Mouse (Mus musculus) kidney, embryonic 15.5 days (tissue): ENCODE data around the gene Eaf1. TPM values are rescaled to one million over a fixed set of nuclear protein-coding genes. Genes with fewer than 3 reads are reported as not detected.

Experiments used
- ATAC-seq: fragments of 200-750 bp; cut with Nextera tagmentation; replicated peaks from 2 replicates; pipeline ENCODE4 v1.8.0; 2017; ENCODE audit warnings: moderate TSS enrichment; ENCODE audit not compliant: low FRiP score
- H3K27ac ChIP-seq: fragments of 300-500 bp; sonication (generic); 2 replicates; pipeline ENCODE4 v1.5.1; 2015; ENCODE audit warnings: mild to moderate bottlenecking, inconsistent platforms
- H3K27me3 ChIP-seq: fragments of 300-500 bp; sonication (generic); 2 replicates; pipeline ENCODE4 v1.6.1; 2015; ENCODE audit warnings: inconsistent platforms
- H3K36me3 ChIP-seq: fragments of 300-500 bp; sonication (generic); 2 replicates; pipeline ENCODE4 v1.6.1; 2015; ENCODE audit warnings: inconsistent platforms
- H3K4me1 ChIP-seq: fragments of 300-500 bp; sonication (generic); 2 replicates; pipeline ENCODE4 v1.6.1; 2015; ENCODE audit warnings: inconsistent platforms
- H3K4me2 ChIP-seq: fragments of 300-500 bp; sonication (generic); 2 replicates; pipeline ENCODE4 v1.6.1; 2015; ENCODE audit warnings: moderate library complexity, mild to moderate bottlenecking, inconsistent platforms
- H3K4me3 ChIP-seq: fragments of 300-500 bp; sonication (generic); replicated peaks from 2 replicates; pipeline ENCODE4 v1.5.1; 2015; ENCODE audit warnings: mild to moderate bottlenecking, inconsistent platforms
- H3K9ac ChIP-seq: fragments of 300-500 bp; sonication (generic); 2 replicates; pipeline ENCODE4 v1.6.1; 2015; ENCODE audit warnings: mild to moderate bottlenecking, inconsistent platforms
- H3K9me3 ChIP-seq: fragments of 300-500 bp; sonication (generic); replicated peaks from 2 replicates; pipeline ENCODE4 v1.6.1; 2016; ENCODE audit warnings: inconsistent platforms
- WGBS: fragments of 180-500 bp; shearing (Covaris S2); methylation state at CpG from one replicate; pipeline ENCODE4 v1.1.7; 2015; ENCODE audit warnings: mixed read lengths; 5-methylcytosine and 5-hydroxymethylcytosine counted together
- polyA plus RNA-seq: library from polyadenylated mRNA; unstranded; fragments of >200 nt; fragmentation: Nextera tagmentation; extraction: Ambion mirVana; gene quantifications from 2 replicates; pipeline ENCODE4 v1.2.1, GENCODE M21; 2015

Gene Eaf1
- polyA plus RNA-seq, 1 experiment from 2014 or later = 25.7 TPM

DNA sequence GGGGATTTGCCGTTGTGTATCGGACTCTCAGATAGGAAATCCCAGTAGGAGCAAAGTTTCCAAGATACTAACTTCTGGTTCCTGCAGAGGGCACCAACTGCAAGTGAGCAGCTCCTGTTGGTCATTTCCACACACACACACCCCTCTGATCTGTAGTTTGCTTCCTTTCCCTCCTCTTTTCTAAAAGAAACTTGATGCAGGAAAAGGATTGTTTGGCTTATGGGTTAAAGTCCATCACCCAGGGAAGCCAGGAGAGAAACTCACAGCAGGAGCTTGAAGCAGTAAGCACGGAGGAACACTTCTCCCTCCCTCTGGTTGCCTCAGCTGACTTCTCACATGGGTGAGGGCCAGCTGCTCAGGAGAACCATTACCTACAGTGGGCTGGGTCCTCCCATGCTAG, 25.0 kb downstream of the Eaf1 start:
- WGBS = 32% methylated on average over 3 of the region's 3 CpGs
- no peak overlapping the region for H3K4me2 ChIP-seq
- peak; percentile 49; the same call in 1 of the 2 replicates for ATAC-seq

DNA sequence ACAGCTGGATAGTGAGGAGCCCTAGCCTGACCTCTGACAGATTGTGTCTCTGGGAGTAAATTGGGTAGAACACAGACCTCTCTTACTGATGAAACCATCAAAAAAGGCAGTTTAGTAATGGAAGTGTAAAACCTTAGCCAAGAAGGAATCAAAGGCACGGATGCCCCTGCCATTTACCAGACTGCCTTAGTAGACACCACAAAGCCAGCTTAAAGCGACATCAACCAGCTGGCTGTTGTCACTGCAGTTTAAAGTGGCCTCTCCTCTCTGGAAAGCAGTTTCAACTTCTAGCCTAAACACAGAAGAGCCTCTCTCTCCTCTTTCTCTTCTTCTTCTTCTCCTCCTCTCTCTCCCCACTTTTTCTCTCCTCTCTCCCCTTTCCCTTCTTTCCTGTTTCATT, 27.1 kb downstream of the Eaf1 start:
- no peak overlapping the region for H3K4me2 ChIP-seq
- H3K4me1 ChIP-seq = peaks cover 2% of the 10 kb centered on the region; the same call in 1 of the 2 replicates
- no peaks in the 10 kb centered on the region for H3K27me3 ChIP-seq
- ATAC-seq = no peak
- no peak overlapping the region for H3K4me3 ChIP-seq
- WGBS = 51% methylated on average over 2 of the region's 2 CpGs
- no peaks in the 10 kb centered on the region for H3K36me3 ChIP-seq
- no peaks in the 10 kb centered on the region for H3K9me3 ChIP-seq
- H3K27ac ChIP-seq = no peak overlapping the region
- no peak overlapping the region for H3K9ac ChIP-seq

More for the DNA sequence above, 25.0 kb downstream of the Eaf1 start:
- Histone ChIP-seq H3K9ac (no peak overlapping the region), H3K4me3 (no peak overlapping the region), H3K36me3 (no peaks in the 10 kb centered on the region), H3K4me1 (peaks cover 2% of the 10 kb centered on the region; the same call in 1 of the 2 replicates), H3K27me3 (no peaks in the 10 kb centered on the region), H3K27ac (no peak overlapping the region), H3K9me3 (no peaks in the 10 kb centered on the region)

DNA sequence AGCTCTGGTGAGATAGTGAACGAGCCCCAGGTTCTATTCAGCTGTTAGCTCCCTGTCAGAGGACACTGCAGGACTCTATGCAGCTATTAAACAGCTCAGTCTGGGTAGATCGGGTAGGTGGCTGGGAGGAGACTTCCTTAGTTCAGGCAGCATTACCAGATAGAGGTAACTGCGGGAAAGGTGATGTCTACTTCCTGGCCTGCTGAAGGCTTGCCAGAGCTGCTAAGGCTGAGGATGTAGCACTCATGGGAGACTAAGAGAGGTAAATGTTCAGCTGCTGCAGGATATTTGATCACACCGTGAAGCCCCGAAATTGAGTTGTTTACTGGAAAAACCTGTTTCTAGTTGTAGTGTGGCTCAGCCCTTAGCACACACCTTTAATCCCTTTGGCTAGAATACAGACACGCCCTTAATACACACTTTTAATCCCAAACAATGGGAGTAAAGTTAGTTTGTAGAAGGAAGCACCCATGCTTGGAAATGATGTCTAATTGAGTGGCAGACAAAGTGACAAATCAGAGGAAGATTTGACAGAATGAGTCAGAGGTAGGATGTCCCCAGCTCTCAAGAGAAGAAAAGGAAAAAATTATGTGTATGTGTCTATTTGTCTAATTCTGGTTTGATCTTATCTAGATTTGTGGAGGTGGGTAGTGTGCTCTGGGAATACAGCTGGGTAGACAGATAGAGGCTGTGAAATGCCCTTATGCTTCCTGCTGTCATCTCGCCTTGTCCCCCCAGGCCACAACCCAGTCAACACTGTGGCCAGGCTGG, 31.0 kb downstream of the Eaf1 start:
- Histone ChIP-seq H3K4me3 (no peak overlapping the region), H3K4me1 (peaks cover 2% of the 10 kb centered on the region; the same call in 1 of the 2 replicates), H3K9ac (no peak overlapping the region), H3K36me3 (no peaks in the 10 kb centered on the region), H3K9me3 (no peaks in the 10 kb centered on the region), H3K27me3 (no peaks in the 10 kb centered on the region), H3K4me2 (no peak overlapping the region), H3K27ac (no peak overlapping the region)
- ATAC-seq = no peak
- 76% methylated on average over 7 of the region's 7 CpGs for WGBS

DNA sequence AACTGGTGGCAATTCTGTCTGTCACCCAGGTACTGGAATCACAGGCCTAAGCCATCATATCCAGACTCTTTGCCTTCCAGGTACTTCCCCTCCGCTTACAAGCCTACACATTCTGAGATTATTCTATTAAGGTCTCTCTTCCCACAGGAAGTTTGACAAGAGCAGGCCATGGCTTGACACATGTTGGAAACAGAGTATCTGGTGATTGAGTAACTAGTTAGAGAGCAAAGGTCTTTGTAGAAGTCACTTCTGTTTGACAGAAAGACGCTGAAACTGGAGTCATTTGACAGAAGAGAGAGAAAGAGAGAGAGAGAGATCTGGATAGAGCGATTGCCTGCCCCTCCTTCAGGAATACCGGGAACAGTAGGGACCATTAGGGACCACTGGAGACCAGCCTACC, 36.6 kb downstream of the Eaf1 start:
- ATAC-seq = no peak
- H3K27ac ChIP-seq = peak overlapping the region; percentile 54; the same call in 1 of the 2 replicates
- no peak overlapping the region for H3K4me2 ChIP-seq

DNA sequence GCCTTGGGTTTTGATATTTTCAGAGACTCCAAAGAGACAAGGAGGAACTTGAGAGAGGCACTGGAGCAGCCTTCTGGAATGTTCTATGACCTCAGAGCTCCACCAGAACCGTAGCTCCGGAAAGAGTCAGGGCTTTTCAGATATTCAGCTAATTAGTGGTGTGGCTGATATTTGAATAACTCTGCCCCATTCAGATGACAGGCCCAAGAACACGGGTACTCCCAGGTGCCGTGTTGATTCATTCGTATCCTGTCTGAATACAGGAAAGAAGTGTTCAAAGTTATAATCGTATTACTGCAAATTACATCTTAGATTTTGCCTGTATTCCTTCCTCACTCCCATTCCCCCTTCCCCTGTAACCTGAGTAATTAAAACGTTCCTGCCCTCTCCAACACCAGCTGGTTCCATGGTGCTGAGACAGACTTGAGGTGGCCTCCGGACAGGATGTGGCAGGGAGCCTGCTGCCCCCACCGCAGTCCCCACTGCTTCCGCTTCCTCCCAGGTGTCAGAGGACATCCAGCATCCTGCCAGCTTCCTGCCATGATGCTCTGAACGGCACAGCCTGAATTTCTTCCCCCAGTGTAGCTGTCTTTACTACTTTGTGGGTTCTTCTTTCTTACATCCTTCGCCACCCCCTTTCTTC, 37.4 kb downstream of the Eaf1 start:
- Histone ChIP-seq H3K27me3 (no peaks in the 10 kb centered on the region), H3K9me3 (no peaks in the 10 kb centered on the region), H3K4me2 (no peak overlapping the region), H3K36me3 (no peaks in the 10 kb centered on the region), H3K4me1 (peaks cover 14% of the 10 kb centered on the region), H3K4me3 (no peak overlapping the region), H3K9ac (no peak overlapping the region), H3K27ac (peak overlapping the region; percentile 54)
- WGBS = 48% methylated on average over 12 of the region's 12 CpGs
- 0 out of 2 replicates have a peak, but pooled peaks have one; percentile 56 for ATAC-seq

More for the DNA sequence above, 36.6 kb downstream of the Eaf1 start:
- H3K4me1 ChIP-seq = peaks cover 14% of the 10 kb centered on the region
- H3K27me3 ChIP-seq = no peaks in the 10 kb centered on the region
- H3K4me3 ChIP-seq = no peak overlapping the region
- H3K9me3 ChIP-seq = no peaks in the 10 kb centered on the region
- H3K9ac ChIP-seq = no peak overlapping the region
- no peaks in the 10 kb centered on the region for H3K36me3 ChIP-seq
- 79% methylated on average over 4 of the region's 4 CpGs for WGBS

DNA sequence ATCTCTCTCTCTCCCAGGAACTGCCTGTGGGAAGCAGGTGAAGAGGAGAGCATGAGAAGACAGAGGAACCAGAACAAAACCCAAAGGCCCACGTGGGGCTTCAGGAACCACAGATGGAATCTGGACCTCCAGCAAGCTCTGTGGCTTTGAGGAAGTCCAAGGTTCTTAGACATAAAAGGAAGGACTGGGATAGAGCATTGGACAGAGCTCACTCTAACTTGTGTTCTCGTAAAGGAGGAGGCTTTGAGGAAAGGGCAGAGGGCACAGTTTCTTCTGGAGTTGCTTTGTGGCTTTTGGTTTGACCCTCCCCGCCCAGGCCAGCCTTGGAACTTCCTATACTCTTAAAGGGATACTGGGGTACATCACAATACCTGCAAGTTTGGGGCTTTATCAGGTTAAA, 38.5 kb downstream of the Eaf1 start:
- Histone ChIP-seq H3K9me3 (no peaks in the 10 kb centered on the region), H3K27me3 (no peaks in the 10 kb centered on the region), H3K27ac (no peak overlapping the region), H3K4me2 (no peak overlapping the region), H3K36me3 (no peaks in the 10 kb centered on the region), H3K4me3 (no peak overlapping the region), H3K4me1 (peaks cover 19% of the 10 kb centered on the region), H3K9ac (no peak overlapping the region)
- ATAC-seq = no peak
- 59% methylated on average over 3 of the region's 3 CpGs for WGBS

DNA sequence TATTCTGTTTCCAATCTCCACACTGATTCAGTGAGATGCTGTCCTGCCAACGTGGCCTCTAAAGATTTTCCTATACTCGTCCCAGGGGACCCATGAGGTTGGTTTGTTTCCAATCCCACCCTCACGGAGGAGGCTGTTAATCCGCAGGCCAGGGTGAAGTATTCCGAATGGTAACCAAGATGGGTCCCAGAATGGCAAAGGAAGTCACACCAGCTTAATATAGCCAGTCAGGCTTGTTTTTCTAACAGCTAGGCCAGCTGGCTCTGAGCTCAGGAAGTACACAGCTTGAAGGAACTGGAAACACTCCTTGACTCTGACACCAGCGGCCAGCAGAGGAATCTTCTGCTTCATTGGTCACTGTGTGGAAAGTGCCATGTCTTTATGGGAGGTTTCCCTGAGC, 43.1 kb downstream of the Eaf1 start:
- H3K4me2 ChIP-seq = no peak overlapping the region
- no peak overlapping the region; the same call in 1 of the 2 replicates for H3K27ac ChIP-seq
- no peak; the same call in 1 of the 2 replicates for ATAC-seq
- H3K27me3 ChIP-seq = no peaks in the 10 kb centered on the region
- H3K9me3 ChIP-seq = no peaks in the 10 kb centered on the region
- H3K4me1 ChIP-seq = peaks cover 7% of the 10 kb centered on the region; the same call in 1 of the 2 replicates
- no peaks in the 10 kb centered on the region for H3K36me3 ChIP-seq
- H3K9ac ChIP-seq = no peak overlapping the region
- no peak overlapping the region for H3K4me3 ChIP-seq
- 61% methylated on average over 6 of the region's 6 CpGs for WGBS

DNA sequence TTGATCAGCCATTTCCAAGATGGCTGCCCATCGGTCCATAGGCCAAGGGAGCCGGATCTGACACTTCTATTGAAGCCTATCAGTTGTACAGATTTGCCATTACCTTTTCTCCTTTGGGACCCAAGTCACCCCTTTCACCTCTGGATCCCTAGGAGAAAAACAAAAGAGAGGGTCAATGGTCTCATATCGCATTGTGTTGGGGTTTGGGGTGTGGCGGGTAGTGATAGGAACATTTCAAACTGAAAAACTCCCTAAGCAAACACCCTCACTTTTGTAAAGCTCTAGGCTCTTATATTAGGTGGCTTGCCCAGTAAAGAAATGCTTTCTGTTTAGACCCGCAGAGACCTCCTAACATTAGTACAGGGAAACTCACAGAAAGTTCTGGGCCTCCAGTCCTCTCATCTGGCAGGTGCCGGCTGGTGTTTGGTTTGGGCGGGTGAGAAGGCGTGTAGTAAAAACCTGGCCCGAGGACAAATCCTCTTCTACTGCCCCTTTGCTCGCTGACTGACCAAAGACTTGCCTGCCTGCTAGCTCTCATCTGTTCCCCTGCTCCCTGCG, 49.8 kb downstream of the Eaf1 start:
- H3K27me3 ChIP-seq = no peaks in the 10 kb centered on the region
- H3K4me2 ChIP-seq = no peak overlapping the region
- no peak overlapping the region for H3K27ac ChIP-seq
- H3K36me3 ChIP-seq = no peaks in the 10 kb centered on the region
- H3K9me3 ChIP-seq = no peaks in the 10 kb centered on the region
- no peak overlapping the region for H3K9ac ChIP-seq
- ATAC-seq = no peak
- WGBS = 69% methylated on average over 11 of the region's 11 CpGs
- no peak overlapping the region for H3K4me3 ChIP-seq
- H3K4me1 ChIP-seq = peaks cover 8% of the 10 kb centered on the region

DNA sequence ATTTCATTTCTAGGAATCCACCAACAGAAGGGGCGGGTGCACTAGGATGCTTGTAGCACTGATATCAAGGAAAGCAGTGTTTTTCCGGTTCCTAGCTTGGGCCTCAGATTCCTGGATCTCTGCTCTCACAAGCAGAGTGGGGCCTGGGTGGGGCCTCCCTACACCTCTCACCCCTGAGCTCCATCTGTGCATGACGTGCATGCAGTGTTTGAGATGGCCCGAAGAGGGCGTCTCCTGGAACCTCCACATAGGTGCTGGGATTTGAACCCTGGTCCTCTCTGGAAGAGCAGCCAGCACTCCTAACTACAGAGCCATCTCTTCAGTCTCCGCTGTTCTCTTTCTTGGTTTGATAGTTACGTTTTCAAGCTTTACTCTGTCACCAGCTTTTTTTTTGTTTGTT, 60.8 kb downstream of the Eaf1 start:
- Histone ChIP-seq H3K4me2 (no peak overlapping the region), H3K4me1 (peaks cover 27% of the 10 kb centered on the region), H3K27ac (no peak overlapping the region), H3K4me3 (no peak overlapping the region), H3K9ac (no peak overlapping the region), H3K27me3 (peaks cover 3% of the 10 kb centered on the region), H3K36me3 (no peaks in the 10 kb centered on the region), H3K9me3 (no peaks in the 10 kb centered on the region)
- no peak for ATAC-seq
- 89% methylated on average over 7 of the region's 7 CpGs for WGBS

DNA sequence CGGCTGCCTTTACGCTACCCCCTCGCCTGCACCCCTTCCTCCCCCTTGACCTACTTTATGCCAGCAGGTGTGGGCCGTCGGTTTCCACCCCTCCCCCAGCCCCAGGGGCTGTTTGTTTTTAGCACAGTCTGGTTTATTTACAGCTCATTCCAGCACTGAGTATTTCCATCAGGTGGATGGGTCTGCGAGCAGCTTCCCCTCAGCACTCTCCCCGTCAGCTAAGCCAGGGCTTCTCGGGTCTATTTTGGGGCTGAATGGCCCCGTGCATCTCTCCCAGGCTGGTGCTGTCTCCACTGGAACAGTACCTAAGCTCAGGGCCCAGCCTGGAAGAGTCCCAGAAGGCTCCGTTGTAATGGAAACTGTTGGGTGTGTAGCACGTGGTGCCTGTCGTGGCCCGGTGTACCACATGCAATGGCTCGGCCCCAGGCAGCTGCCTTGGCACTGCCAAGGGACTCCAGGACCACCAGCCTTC, 61.8 kb downstream of the Eaf1 start:
- WGBS = 37% methylated on average over 14 of the region's 14 CpGs
- Histone ChIP-seq H3K36me3 (no peaks in the 10 kb centered on the region), H3K9ac (no peak overlapping the region), H3K4me3 (no peak overlapping the region), H3K4me1 (peaks cover 34% of the 10 kb centered on the region), H3K4me2 (no peak overlapping the region), H3K27ac (peak overlapping the region; percentile 55; the same call in 1 of the 2 replicates), H3K9me3 (no peaks in the 10 kb centered on the region), H3K27me3 (peaks cover 3% of the 10 kb centered on the region)
- peak; percentile 50; the same call in 1 of the 2 replicates for ATAC-seq

DNA sequence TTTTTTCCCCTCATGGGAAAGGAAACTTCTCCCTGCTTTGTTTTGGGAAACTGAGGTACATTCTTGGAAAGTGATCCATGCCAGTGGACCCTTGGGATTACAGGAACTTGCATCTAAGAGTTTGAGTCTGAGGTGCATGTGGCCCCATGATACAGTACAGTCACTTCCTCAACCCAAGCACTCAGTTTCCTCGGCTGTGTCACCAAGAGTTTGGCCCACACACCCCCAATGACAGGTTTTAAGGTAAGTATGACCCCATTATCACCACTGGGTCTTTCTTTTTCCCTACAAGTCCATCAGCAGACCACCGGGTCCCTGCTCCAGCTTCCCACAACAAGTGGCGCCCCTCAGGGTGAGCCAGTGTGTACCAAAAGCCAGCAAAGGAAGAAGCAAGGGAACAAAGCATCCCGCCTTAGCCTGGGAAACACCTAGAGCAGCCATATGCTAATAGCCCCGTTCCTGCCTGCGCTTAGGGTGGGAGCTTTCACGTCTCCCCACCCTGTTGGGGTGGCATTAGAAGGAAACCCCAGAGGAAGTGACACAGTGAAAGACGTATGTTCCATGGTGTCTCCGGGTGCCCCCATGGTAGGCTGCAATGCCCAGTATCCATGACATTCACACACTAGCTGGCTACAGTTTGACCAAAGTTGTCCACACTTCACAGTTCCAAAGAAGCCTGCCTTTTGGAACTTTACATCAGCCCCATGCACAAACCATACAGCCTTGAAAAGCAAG, 62.5 kb downstream of the Eaf1 start:
- no peak for ATAC-seq
- Histone ChIP-seq H3K9ac (no peak overlapping the region), H3K4me3 (no peak overlapping the region), H3K27ac (0 out of 2 replicates have a peak overlapping the region, but pooled peaks have one; percentile 5), H3K4me1 (peaks cover 37% of the 10 kb centered on the region), H3K9me3 (no peaks in the 10 kb centered on the region), H3K27me3 (peaks cover 3% of the 10 kb centered on the region), H3K36me3 (no peaks in the 10 kb centered on the region), H3K4me2 (0 out of 2 replicates have a peak overlapping the region, but pooled peaks have one; percentile 3)
- 81% methylated on average over 9 of the region's 9 CpGs for WGBS
